Mouse (Mus musculus): ENCODE data around the gene Adam1b. TPM values are rescaled to one million over a fixed set of nuclear protein-coding genes. Genes with fewer than 3 reads are reported as not detected.

Gene Adam1b
- total RNA-seq, 2 experiments from 2014 or later: 0.39 TPM; not detected in 1

- ATAC-seq (replicated peaks; ENCODE audit: low FRiP score, low TSS enrichment, poor library complexity, severe bottlenecking): 0 out of 2 replicates have a peak, but pooled peaks have one; percentile 17
Measured at GRCm38 (mm10) chr5:121451644-121452025, 51.6 kb downstream of the Adam1b start, which contains the start of gene Tmem116. TSS of gene Tmem116 (plus strand) at chr5:121451893.

GRCm38 (mm10) chr5:121451203-121451602 is 52.0 kb downstream of the Adam1b start:
- ATAC-seq (replicated peaks; ENCODE audit: low FRiP score, low TSS enrichment, poor library complexity, severe bottlenecking): no peak

- ATAC-seq (replicated peaks; ENCODE audit: low FRiP score, low TSS enrichment, poor library complexity, severe bottlenecking): no peak
Measured at GRCm38 (mm10) chr5:121450476-121450875, 52.8 kb downstream of the Adam1b start.

Other genes with a start within 250 kb of the Adam1b start
- gene Trafd1, start 117.8 kb downstream of the Adam1b start, total RNA-seq (2014; fragmentation: Nextera tagmentation): 41.4 and 52.5 TPM in 2 replicates
- gene Trafd1, start 117.8 kb downstream of the Adam1b start, total RNA-seq (2017): 15.5 and 39.2 TPM in 2 replicates
- 45.2 and 47.0 TPM in 2 replicates for gene Naa25, start 105.5 kb downstream of the Adam1b start, total RNA-seq (2014; fragmentation: Nextera tagmentation)
- 78.7 and 127 TPM in 2 replicates for gene Naa25, start 105.5 kb downstream of the Adam1b start, total RNA-seq (2017)
- not detected in 2 replicates for gene Tmem116, start 51.5 kb downstream of the Adam1b start, total RNA-seq (2014; fragmentation: Nextera tagmentation)
- gene Tmem116, start 51.5 kb downstream of the Adam1b start, total RNA-seq (2017): 2.3 TPM in 1 of 2 replicates, not detected in the other
- gene Erp29, start 50.9 kb downstream of the Adam1b start, total RNA-seq (2014; fragmentation: Nextera tagmentation): 191 and 257 TPM in 2 replicates
- 422 and 491 TPM in 2 replicates for gene Erp29, start 50.9 kb downstream of the Adam1b start, total RNA-seq (2017)
- gene Adam1a, start 42.0 kb upstream of the Adam1b start, total RNA-seq (2014; fragmentation: Nextera tagmentation): 1.4 and 3.0 TPM in 2 replicates
- 2.9 and 5.0 TPM in 2 replicates for gene Adam1a, start 42.0 kb upstream of the Adam1b start, total RNA-seq (2017)
- not detected in 2 replicates for gene Gm42878, start 42.0 kb upstream of the Adam1b start, total RNA-seq (2014; fragmentation: Nextera tagmentation)
- gene Gm42878, start 42.0 kb upstream of the Adam1b start, total RNA-seq (2017): not detected in 2 replicates
- gene Mapkapk5, start 42.5 kb upstream of the Adam1b start, total RNA-seq (2014; fragmentation: Nextera tagmentation): 135 and 143 TPM in 2 replicates
- 120 and 186 TPM in 2 replicates for gene Mapkapk5, start 42.5 kb upstream of the Adam1b start, total RNA-seq (2017)
- 98.2 and 116 TPM in 2 replicates for gene Aldh2, start 90.4 kb upstream of the Adam1b start, total RNA-seq (2014; fragmentation: Nextera tagmentation)
- 189 and 268 TPM in 2 replicates for gene Aldh2, start 90.4 kb upstream of the Adam1b start, total RNA-seq (2017)
- 1.8 and 2.4 TPM in 2 replicates for gene Acad12, start 115.5 kb upstream of the Adam1b start, total RNA-seq (2014; fragmentation: Nextera tagmentation)
- 0.38 and 2.6 TPM in 2 replicates for gene Acad12, start 115.5 kb upstream of the Adam1b start, total RNA-seq (2017)
- 6.2 and 14.2 TPM in 2 replicates for gene Acad10, start 157.1 kb upstream of the Adam1b start, total RNA-seq (2014; fragmentation: Nextera tagmentation)
- 1.4 and 6.3 TPM in 2 replicates for gene Acad10, start 157.1 kb upstream of the Adam1b start, total RNA-seq (2017)
- 26.8 and 41.9 TPM in 2 replicates for gene Brap, start 157.1 kb upstream of the Adam1b start, total RNA-seq (2014; fragmentation: Nextera tagmentation)
- 57.6 and 62.5 TPM in 2 replicates for gene Brap, start 157.1 kb upstream of the Adam1b start, total RNA-seq (2017)
- gene Atxn2, start 207.9 kb upstream of the Adam1b start, total RNA-seq (2014; fragmentation: Nextera tagmentation): 117 and 144 TPM in 2 replicates
- 39.4 and 41.0 TPM in 2 replicates for gene Atxn2, start 207.9 kb upstream of the Adam1b start, total RNA-seq (2017)

All from megakaryocyte-erythroid progenitor cell, adult 5-6 weeks (primary cell).